26 mouse cellular contexts compared by ENCODE assay signal in the genomic region with DNA sequence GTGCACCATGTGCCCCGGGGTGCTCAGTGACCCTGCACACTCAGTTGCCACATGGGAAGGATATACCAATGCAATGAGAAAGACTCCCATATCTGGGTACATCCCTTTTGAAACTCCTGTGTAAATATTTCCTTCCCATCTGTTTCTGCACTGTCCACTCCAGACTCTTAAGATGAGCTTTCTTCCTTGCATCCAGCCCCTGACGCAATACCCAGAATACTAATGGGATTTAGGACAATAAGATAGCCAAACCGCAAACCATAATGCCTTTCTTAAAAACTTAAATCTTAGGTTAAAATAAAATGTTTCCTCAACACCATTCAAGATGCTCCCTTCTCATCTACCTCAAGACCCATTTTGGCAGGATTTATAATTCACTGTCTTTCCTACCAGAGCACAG.
DNase-seq lines count a peak whose midpoint lies in the region; ATAC-seq and TF ChIP-seq lines count a peak whose summit lies in the region.
"Had no signal": no experiment of that assay in that cellular context is flagged by ENCODE, and none has a peak within 500 bp of the region (broad histone marks: within the 10 kb centered on the region; RNA-seq: fewer than 3 reads in every experiment).

No protein-coding gene starts in this region.

- H3K36me3 ChIP-seq in hindbrain, embryonic 15.5 days, result 0 out of 2 replicates have a peak, but pooled peaks cover 2% of the 10 kb centered on the region
- no peaks in the 10 kb centered on the region for H3K36me3 ChIP-seq in hindbrain, embryonic 11.5 days (ENCODE audit: control insufficient read depth, insufficient read depth, low read length)
- H3K36me3 ChIP-seq in myocyte (ENCODE audit: control insufficient read depth, insufficient read depth), result peaks cover 10% of the 10 kb centered on the region
- H3K36me3 ChIP-seq: embryonic facial prominence, embryonic 12.5 days; forebrain, embryonic 12.5 days; G1E; intestine, embryonic 15.5 days; limb, embryonic 10.5 days; liver, embryonic 15.5 days; lung, embryonic 15.5 days; neural tube, embryonic 12.5 days had no signal

- peak overlapping the region; percentile 76 for H3K27ac ChIP-seq in hindbrain, embryonic 15.5 days (replicated peaks)
- H3K27ac ChIP-seq in hindbrain, embryonic 11.5 days (ENCODE audit: low read depth, low read length), result no peak overlapping the region
- H3K27ac ChIP-seq: heart, adult 2 months; intestine, embryonic 15.5 days; limb, embryonic 10.5 days; liver, embryonic 15.5 days; lung, embryonic 15.5 days had no signal

- no peak for ATAC-seq in hindbrain, embryonic 15.5 days (ENCODE audit: low FRiP score, low read depth)
- ATAC-seq in hindbrain, embryonic 11.5 days (ENCODE audit: low FRiP score), result no peak
- ATAC-seq: activated CD4-positive, CD25-positive, alpha-beta regulatory T cell, adult 4 months; intestine, embryonic 15.5 days had no signal

- H3K9ac ChIP-seq in hindbrain, embryonic 15.5 days, result no peak overlapping the region
- no peak overlapping the region for H3K9ac ChIP-seq in hindbrain, embryonic 11.5 days (ENCODE audit: low read depth, low read length)
- H3K9ac ChIP-seq: embryonic facial prominence, embryonic 12.5 days; forebrain, embryonic 12.5 days; intestine, embryonic 15.5 days; liver, embryonic 15.5 days; lung, embryonic 15.5 days; neural tube, embryonic 12.5 days had no signal

- DNase-seq in heart, adult 8-10 months (ENCODE audit: low spot score), result peak; percentile 37
- DNase-seq in heart, postnatal 4 days, result no peak
- no peak for DNase-seq in hindbrain, embryonic 11.5 days (ENCODE audit: low spot score)
- peak; percentile 39 for DNase-seq in NIH3T3 (ENCODE audit: low read depth)
- no peak for DNase-seq in thymus, postnatal 36 days
- DNase-seq: adrenal gland, adult 8-10 months; B cell, adult 2 months; cerebellum, adult 11-12 months; cerebellum, postnatal 10 days; liver; thymus, postnatal 25 days had no signal

- 91% methylated on average over 3 of the region's 3 CpGs for WGBS in hindbrain, embryonic 15.5 days
- 95% methylated on average over 3 of the region's 3 CpGs for WGBS in hindbrain, embryonic 11.5 days

- H3ac ChIP-seq in myocyte (ENCODE audit: control insufficient read depth, insufficient read length), result no peak overlapping the region

- H3K79me2 ChIP-seq in myocyte (ENCODE audit: control insufficient read depth, insufficient read depth), result peaks cover 52% of the 10 kb centered on the region

- H3K9me3 ChIP-seq in hindbrain, embryonic 15.5 days, result no peaks in the 10 kb centered on the region
- no peaks in the 10 kb centered on the region for H3K9me3 ChIP-seq in hindbrain, embryonic 11.5 days (ENCODE audit: control insufficient read depth, low read length)
- H3K9me3 ChIP-seq: embryonic facial prominence, embryonic 12.5 days; forebrain, embryonic 12.5 days; intestine, embryonic 15.5 days; limb, embryonic 10.5 days; liver, embryonic 15.5 days; lung, embryonic 15.5 days; megakaryocyte, embryonic 14.5 days; neural tube, embryonic 12.5 days had no signal

- no peak overlapping the region for H3K4me3 ChIP-seq in hindbrain, embryonic 15.5 days
- H3K4me3 ChIP-seq in hindbrain, embryonic 11.5 days (ENCODE audit: low read depth, low read length), result no peak overlapping the region
- H3K4me3 ChIP-seq in myocyte, result no peak overlapping the region
- H3K4me3 ChIP-seq: embryonic facial prominence, embryonic 12.5 days; erythroblast, embryonic 14.5 days; forebrain, embryonic 12.5 days; heart, adult 2 months; intestine, embryonic 15.5 days; limb, embryonic 10.5 days; liver, embryonic 15.5 days; lung, embryonic 15.5 days; megakaryocyte, embryonic 14.5 days; neural tube, embryonic 12.5 days had no signal

- TF ChIP-seq POLR2A in myocyte (IDR thresholded peaks at IDR 0.05; ENCODE audit: insufficient read length, low read depth), result no peak

- H3K4me2 ChIP-seq in hindbrain, embryonic 15.5 days, result no peak overlapping the region
- H3K4me2 ChIP-seq in hindbrain, embryonic 11.5 days (replicated peaks; ENCODE audit: low read depth, low read length), result no peak overlapping the region
- H3K4me2 ChIP-seq in myocyte (ENCODE audit: low read depth), result no peak overlapping the region
- H3K4me2 ChIP-seq: embryonic facial prominence, embryonic 12.5 days; forebrain, embryonic 12.5 days; intestine, embryonic 15.5 days; liver, embryonic 15.5 days; lung, embryonic 15.5 days had no signal

- H3K27me3 ChIP-seq in hindbrain, embryonic 15.5 days, result no peaks in the 10 kb centered on the region
- H3K27me3 ChIP-seq in hindbrain, embryonic 11.5 days (ENCODE audit: control insufficient read depth, insufficient read depth, low read length), result no peaks in the 10 kb centered on the region
- H3K27me3 ChIP-seq in myocyte (ENCODE audit: control insufficient read depth, insufficient read depth, insufficient read length), result no peaks in the 10 kb centered on the region
- H3K27me3 ChIP-seq: CH12.LX; embryonic facial prominence, embryonic 12.5 days; forebrain, embryonic 12.5 days; intestine, embryonic 15.5 days; liver, embryonic 15.5 days; lung, embryonic 15.5 days; megakaryocyte, embryonic 14.5 days; neural tube, embryonic 12.5 days had no signal

- peaks cover 58% of the 10 kb centered on the region for H3K4me1 ChIP-seq in hindbrain, embryonic 15.5 days (replicated peaks)
- H3K4me1 ChIP-seq in hindbrain, embryonic 11.5 days (replicated peaks; ENCODE audit: control insufficient read depth, insufficient read depth, low read length), result peaks cover 8% of the 10 kb centered on the region; the same call in 1 of the 2 replicates
- H3K4me1 ChIP-seq: intestine, embryonic 15.5 days; limb, embryonic 10.5 days; liver, embryonic 15.5 days; lung, embryonic 15.5 days; megakaryocyte, embryonic 14.5 days had no signal

TF ChIP-seq in myocyte, 11 proteins besides CTCF, POLR2A, EP300 and RAD21:
- TF ChIP-seq MYOG (IDR thresholded peaks at IDR 0.05; ENCODE audit: control insufficient read depth in 1 of 3, insufficient read depth in 1 of 3, insufficient read length in 2 of 3, low read depth in 2 of 3) (no peak), CEBPB (IDR thresholded peaks at IDR 0.05; ENCODE audit: insufficient read depth, poor library complexity, severe bottlenecking) (0 out of 2 replicates have a peak, but pooled peaks have one; percentile 20)

Comparison
In these comparisons a context has a peak if more than half of its experiments do, and no peak if none do; other contexts are left out.
1. DNase-seq: peak in heart, adult 8-10 months (single experiment) and NIH3T3 (single experiment); none in heart, postnatal 4 days (single experiment), hindbrain, embryonic 11.5 days (single experiment) and thymus, postnatal 36 days (0 of 2).